In genomic region chr13:51848481-51849240, GRCm38 (mm10) we compare ENCODE assay signal across 8 mouse cellular contexts. TPM values are rescaled to one million over a fixed set of nuclear protein-coding genes. Genes with fewer than 3 reads are reported as not detected.
DNase-seq lines count a peak whose midpoint lies in the region; ATAC-seq and TF ChIP-seq lines count a peak whose summit lies in the region.

No protein-coding gene starts in this region.

- peaks cover 8% of the 10 kb centered on the region for H3K36me3 ChIP-seq in erythroblast, embryonic 14.5 days (ENCODE audit: control insufficient read depth)
- H3K36me3 ChIP-seq in lung, embryonic 15.5 days, result no peaks in the 10 kb centered on the region

- 2% methylated on average over 20 of the region's 20 CpGs for WGBS in lung, embryonic 15.5 days

- no peaks in the 10 kb centered on the region for H3K27me3 ChIP-seq in Patski
- peaks cover 6% of the 10 kb centered on the region for H3K27me3 ChIP-seq in erythroblast, embryonic 14.5 days (ENCODE audit: control insufficient read depth)
- peaks cover 4% of the 10 kb centered on the region; the same call in 1 of the 2 replicates for H3K27me3 ChIP-seq in lung, embryonic 15.5 days

- POLR2A ChIA-PET in Patski (lab: Charles Lee), result interaction anchor here (0.8 to 3.5 kb wide), 7 partner anchors 38 to 231 kb away, joined by 3 to 21 read pairs (median 6); no protein-coding TSS in a partner anchor

- H3K4me1 ChIP-seq in erythroblast, embryonic 14.5 days (ENCODE audit: control insufficient read depth), result peaks cover 74% of the 10 kb centered on the region
- peaks cover 51% of the 10 kb centered on the region for H3K4me1 ChIP-seq in lung, embryonic 15.5 days

- H3K9me3 ChIP-seq in erythroblast, embryonic 14.5 days (ENCODE audit: control insufficient read depth, low read length), result no peaks in the 10 kb centered on the region
- no peaks in the 10 kb centered on the region for H3K9me3 ChIP-seq in lung, embryonic 15.5 days

- DNase-seq in A20 (ENCODE audit: low read depth, low spot score) (peak; percentile 79), Patski (ENCODE audit: low read depth, low spot score) (no peak)
- peak; percentile 51 for DNase-seq in heart, postnatal 4 days
- peak; percentile 84 for DNase-seq in layer of hippocampus, adult 9-11 months
- DNase-seq in retina, postnatal 1 day, result peak; percentile 82
- DNase-seq in thymus, postnatal 4 days, result peak; percentile 73

- TF ChIP-seq CTCF in Patski (IDR thresholded peaks at IDR 0.05), result no peak

- peak overlapping the region; percentile 99 for H3K4me2 ChIP-seq in lung, embryonic 15.5 days

- peak; percentile 7 for ATAC-seq in Patski
- no peak; the same call in 1 of the 2 replicates for ATAC-seq in lung, embryonic 15.5 days (ENCODE audit: borderline replicate concordance, extremely low read depth, low FRiP score, low TSS enrichment)

- CTCF ChIA-PET in Patski (lab: Charles Lee), result interaction anchor here (0.9 to 2.9 kb wide), 4 partner anchors 115 to 374 kb away, joined by 3 to 10 read pairs (median 5); no protein-coding TSS in a partner anchor

- in situ Hi-C loops in Patski (cut with MboI; ENCODE audit: low pct_unique_long_range_greater_than_20kb), result loop anchor here (5.0 to 25.0 kb wide), 4 partner anchors 119 to 689 kb away; partner anchors contain the start of gene Diras2

- peak overlapping the region; percentile 93 for H3K4me3 ChIP-seq in erythroblast, embryonic 14.5 days (replicated peaks)
- H3K4me3 ChIP-seq in lung, embryonic 15.5 days, result peak overlapping the region; percentile 53

- peak overlapping the region; percentile 67 for H3K9ac ChIP-seq in lung, embryonic 15.5 days

- peak overlapping the region; percentile 83 for H3K27ac ChIP-seq in lung, embryonic 15.5 days

RNA-seq across cellular contexts. Expression of gene Gadd45g, which starts 2.2 kb away (rescaled TPM):
- polyA plus RNA-seq in Patski (2021), result 165 TPM
- 9.6 and 11.5 TPM in 2 replicates for polyA plus RNA-seq in erythroblast, embryonic 14.5 days (2012)
- total RNA-seq in heart, postnatal 4 days (2021), result 10 to 100 TPM; 23.8 to 29.4 TPM
- polyA plus RNA-seq in lung, embryonic 15.5 days (2015; fragmentation: Nextera tagmentation; extraction: Ambion mirVana), result 50.3 and 50.9 TPM in 2 replicates

RNA-seq across cellular contexts. Expression of gene Sema4d, which starts 55.1 kb away (rescaled TPM):
- 26.5 TPM for polyA plus RNA-seq in Patski (2021)
- 0.56 and 0.76 TPM in 2 replicates for polyA plus RNA-seq in erythroblast, embryonic 14.5 days (2012)
- 10 to 100 TPM; 54.7 to 61.4 TPM for total RNA-seq in heart, postnatal 4 days (2021)
- polyA plus RNA-seq in lung, embryonic 15.5 days (2015; fragmentation: Nextera tagmentation; extraction: Ambion mirVana), result 9.7 and 10.0 TPM in 2 replicates
